Mouse (Mus musculus): ENCODE data around the gene Arhgef19.

Arhgef19 gene

GRCm38 (mm10) chr4:141236856-141237255, 2.4 kb upstream of the Arhgef19 start:
- DNase-seq (ENCODE audit: low spot score): no peak

GRCm38 (mm10) chr4:141238492-141239387, 559 bp upstream of the Arhgef19 start:
- DNase-seq (ENCODE audit: low spot score): no peak

GRCm38 (mm10) chr4:141240617-141241016, 1.3 kb downstream of the Arhgef19 start:
- DNase-seq (ENCODE audit: low spot score): no peak

GRCm38 (mm10) chr4:141241861-141242260, 2.6 kb downstream of the Arhgef19 start:
- DNase-seq (ENCODE audit: low spot score): no peak

GRCm38 (mm10) chr4:141242651-141243241, 3.4 kb downstream of the Arhgef19 start:
- no peak for DNase-seq (ENCODE audit: low spot score)

GRCm38 (mm10) chr4:141243636-141244035, 4.3 kb downstream of the Arhgef19 start:
- DNase-seq (ENCODE audit: low spot score): no peak

- no peak for DNase-seq (ENCODE audit: low spot score)
Measured at GRCm38 (mm10) chr4:141244401-141244800, 5.1 kb downstream of the Arhgef19 start.

- DNase-seq (ENCODE audit: low spot score): no peak
Measured at GRCm38 (mm10) chr4:141244931-141245425, 5.7 kb downstream of the Arhgef19 start.

GRCm38 (mm10) chr4:141246089-141246997, 7.0 kb downstream of the Arhgef19 start:
- no peak for DNase-seq (ENCODE audit: low spot score)

- DNase-seq (ENCODE audit: low spot score): no peak
Measured at GRCm38 (mm10) chr4:141246998-141247350, 7.7 kb downstream of the Arhgef19 start.

GRCm38 (mm10) chr4:141247776-141248613, 8.7 kb downstream of the Arhgef19 start:
- DNase-seq (ENCODE audit: low spot score): no peak

GRCm38 (mm10) chr4:141248614-141248978, 9.3 kb downstream of the Arhgef19 start:
- no peak for DNase-seq (ENCODE audit: low spot score)

- DNase-seq (ENCODE audit: low spot score): no peak
Measured at GRCm38 (mm10) chr4:141249383-141249782, 10.1 kb downstream of the Arhgef19 start.

- DNase-seq (ENCODE audit: low spot score): no peak
Measured at GRCm38 (mm10) chr4:141251071-141251470, 11.8 kb downstream of the Arhgef19 start.

GRCm38 (mm10) chr4:141252641-141253040, 13.3 kb downstream of the Arhgef19 start:
- DNase-seq (ENCODE audit: low spot score): no peak

- no peak for DNase-seq (ENCODE audit: low spot score)
Measured at GRCm38 (mm10) chr4:141254234-141254633, 14.9 kb downstream of the Arhgef19 start.

GRCm38 (mm10) chr4:141257440-141257839, 18.1 kb downstream of the Arhgef19 start:
- DNase-seq (ENCODE audit: low spot score): no peak

- no peak for DNase-seq (ENCODE audit: low spot score)
Measured at GRCm38 (mm10) chr4:141259413-141259812, 20.1 kb downstream of the Arhgef19 start.

- DNase-seq (ENCODE audit: low spot score): no peak
Measured at GRCm38 (mm10) chr4:141260007-141260723, 20.9 kb downstream of the Arhgef19 start.

GRCm38 (mm10) chr4:141262906-141263637, 23.8 kb downstream of the Arhgef19 start:
- no peak for DNase-seq (ENCODE audit: low spot score)

Data from spleen, adult 12 weeks (tissue).